Mouse (Mus musculus): ENCODE measurements around the gene Grm7. TPM values are rescaled to one million over a fixed set of nuclear protein-coding genes. Genes with fewer than 3 reads are reported as not detected.

Gene Grm7
- not detected for polyA plus RNA-seq (2014; fragmentation: Illumina TruSeq; extraction: RNeasy Lipid Tissue Mini Kit (QIAGEN cat#74804); ENCODE audit: low read depth, low replicate concordance)

DNA sequence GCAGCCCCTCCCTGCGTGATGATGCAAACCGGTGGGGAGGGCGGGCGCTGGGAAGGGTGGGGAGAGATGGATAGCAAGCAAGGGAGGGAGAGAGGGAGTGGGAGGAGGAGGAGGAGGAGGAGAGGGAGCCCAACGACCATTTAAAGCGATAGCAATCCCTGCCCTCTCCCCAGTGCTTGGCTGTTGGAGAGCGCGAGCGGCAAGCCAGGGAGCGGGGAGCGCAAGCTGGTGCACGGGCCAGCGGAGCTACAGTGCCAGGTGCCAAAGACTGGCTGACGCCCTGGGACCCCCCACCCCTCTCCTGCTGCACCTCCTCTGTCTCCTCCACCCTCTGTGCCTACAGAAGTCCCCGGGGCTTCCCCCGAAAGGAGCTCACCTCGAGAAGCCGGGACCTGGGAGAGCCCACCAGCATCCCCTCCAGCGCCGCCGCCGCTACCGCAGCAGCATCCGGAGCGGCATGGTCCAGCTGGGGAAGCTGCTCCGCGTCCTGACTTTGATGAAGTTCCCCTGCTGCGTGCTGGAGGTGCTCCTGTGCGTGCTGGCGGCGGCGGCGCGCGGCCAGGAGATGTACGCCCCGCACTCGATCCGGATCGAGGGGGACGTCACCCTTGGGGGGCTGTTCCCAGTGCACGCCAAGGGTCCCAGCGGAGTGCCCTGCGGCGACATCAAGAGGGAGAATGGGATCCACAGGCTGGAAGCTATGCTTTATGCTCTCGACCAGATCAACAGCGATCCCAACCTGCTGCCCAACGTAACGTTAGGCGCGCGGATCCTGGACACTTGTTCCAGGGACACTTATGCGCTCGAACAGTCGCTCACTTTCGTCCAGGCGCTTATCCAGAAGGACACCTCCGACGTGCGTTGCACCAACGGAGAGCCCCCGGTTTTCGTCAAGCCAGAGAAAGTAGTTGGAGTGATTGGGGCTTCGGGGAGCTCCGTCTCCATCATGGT is at the start of gene Grm7:
Gene Grm7, plus strand, starts transcription at position 171 of the 951 bp plus-strand sequence.

